Mouse (Mus musculus) thymus, adult 2 months (tissue): ENCODE data around the gene Kdm3a. TPM values are rescaled to one million over a fixed set of nuclear protein-coding genes. Genes with fewer than 3 reads are reported as not detected.

ENCODE experiments used
- DNase-seq: peaks from one replicate; pipeline ENCODE4 v3.0.0; 2021
- H3K27ac ChIP-seq: fragments of 200-500 bp; 2 replicates; pipeline ENCODE4 v1.5.1; 2012; ENCODE audit warnings: low read length, control low read depth; ENCODE audit not compliant: control insufficient read depth, insufficient read depth
- H3K27me3 ChIP-seq: fragments of 200-500 bp; 2 replicates; pipeline ENCODE4 v1.6.1; 2012; ENCODE audit warnings: mild to moderate bottlenecking, low read length, moderate library complexity, mixed read lengths; ENCODE audit not compliant: control insufficient read depth, insufficient read depth
- H3K36me3 ChIP-seq: fragments of 200-500 bp; 2 replicates; pipeline ENCODE4 v1.6.1; 2012; ENCODE audit warnings: mild to moderate bottlenecking, low read length, moderate library complexity; ENCODE audit not compliant: control insufficient read depth, insufficient read depth
- H3K4me1 ChIP-seq: fragments of 200-500 bp; replicated peaks from 2 replicates; pipeline ENCODE4 v1.6.1; 2012; ENCODE audit warnings: low read length; ENCODE audit not compliant: control insufficient read depth, insufficient read depth
- H3K4me3 ChIP-seq: fragments of 200-500 bp; 2 replicates; pipeline ENCODE4 v1.5.1; 2012; ENCODE audit warnings: mild to moderate bottlenecking, low read length, control low read depth, moderate library complexity; ENCODE audit not compliant: control insufficient read depth, insufficient read depth
- CTCF ChIP-seq: fragments of 200-500 bp; IDR thresholded peaks from 2 replicates; pipeline ENCODE4 v1.5.1; 2012; ENCODE audit warnings: mild to moderate bottlenecking, control low read depth, low read length, moderate library complexity, borderline replicate concordance; ENCODE audit not compliant: control insufficient read depth, poor library complexity, insufficient read depth; ENCODE audit errors: extremely low read depth
- POLR2A ChIP-seq: fragments of 200-500 bp; IDR thresholded peaks from 2 replicates; pipeline ENCODE4 v1.6.1; 2012; ENCODE audit warnings: mild to moderate bottlenecking, low read length, control low read depth, moderate library complexity; ENCODE audit not compliant: control insufficient read depth, poor library complexity, insufficient read depth; ENCODE audit errors: extremely low read depth
- WGBS: fragments of 180-500 bp; shearing (Covaris S2); methylation state at CpG from one replicate; pipeline ENCODE4 v1.1.7; 2018; 5-methylcytosine and 5-hydroxymethylcytosine counted together
- polyA plus RNA-seq: library from polyadenylated mRNA; depleted of rRNA; stranded (reverse); fragments of >200 nt; gene quantifications from 2 replicates; pipeline ENCODE4 v1.2.3, GENCODE M21; 2012

Kdm3a gene
- polyA plus RNA-seq, 1 experiment: 43.5 TPM

GRCm38 (mm10) chr6:71621551-71621950 lies 11.2 kb downstream of the Kdm3a start:
- no peak for DNase-seq
- WGBS: over 99% methylated on average over 5 of the region's 5 CpGs
- H3K36me3 ChIP-seq: peaks cover 95% of the 10 kb centered on the region

DNA sequence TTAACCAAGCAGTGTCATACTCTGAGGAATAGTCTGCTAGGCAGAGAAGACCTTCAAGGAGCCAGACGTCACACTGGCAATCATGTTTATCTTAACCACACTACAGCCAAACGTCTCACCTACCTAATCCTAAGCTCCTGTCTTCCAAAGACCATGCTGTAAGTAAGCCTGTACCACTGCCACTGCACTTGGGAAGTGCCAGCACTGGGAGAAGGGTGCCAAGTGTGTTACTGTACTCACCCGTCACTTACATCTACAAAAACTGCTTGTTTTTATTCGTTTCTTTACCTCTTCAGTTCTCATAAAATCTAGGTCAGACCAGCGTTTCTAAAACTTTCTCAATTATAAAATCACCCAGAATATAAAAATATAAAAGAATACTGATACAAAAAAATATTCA lies 15.8 kb downstream of the Kdm3a start:
- Histone ChIP-seq H3K36me3 (peaks cover 91% of the 10 kb centered on the region), H3K27ac (no peak overlapping the region), H3K4me1 (no peaks in the 10 kb centered on the region), H3K4me3 (no peak overlapping the region), H3K27me3 (no peaks in the 10 kb centered on the region)
- no peak for DNase-seq
- TF ChIP-seq CTCF (no peak), POLR2A (no peak)
- 91% methylated on average over 5 of the region's 5 CpGs for WGBS

More at GRCm38 (mm10) chr6:71621551-71621950, 11.2 kb downstream of the Kdm3a start:
- H3K4me1 ChIP-seq: no peaks in the 10 kb centered on the region
- no peaks in the 10 kb centered on the region for H3K27me3 ChIP-seq
- H3K27ac ChIP-seq: no peak overlapping the region
- H3K4me3 ChIP-seq: no peak overlapping the region
- no peak for TF ChIP-seq POLR2A
- TF ChIP-seq CTCF: no peak

- Histone ChIP-seq H3K36me3 (peaks cover 84% of the 10 kb centered on the region), H3K4me3 (no peak overlapping the region), H3K27ac (no peak overlapping the region), H3K4me1 (no peaks in the 10 kb centered on the region), H3K27me3 (no peaks in the 10 kb centered on the region)
- no peak for DNase-seq
- TF ChIP-seq POLR2A: no peak
- no peak for TF ChIP-seq CTCF
Observed at GRCm38 (mm10) chr6:71613225-71613624, 19.6 kb downstream of the Kdm3a start.

DNA sequence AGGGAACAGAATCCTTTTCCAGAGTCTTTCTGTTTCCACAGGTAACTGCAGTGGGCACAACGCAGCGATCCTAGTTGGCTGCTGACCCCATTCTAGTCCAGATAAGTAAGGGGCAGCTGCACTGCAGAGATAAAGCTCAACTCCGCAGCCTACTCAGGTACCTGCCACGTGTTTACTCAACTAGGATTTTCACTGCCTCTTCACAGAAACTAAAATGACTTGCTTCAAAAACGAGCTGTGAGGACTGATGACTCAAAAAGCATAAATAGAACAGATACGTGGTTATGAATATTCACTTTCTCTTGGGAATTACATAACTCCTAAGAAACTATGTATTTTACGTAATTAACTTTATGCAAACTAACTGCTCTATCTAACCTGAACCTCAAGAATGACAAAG lies 22.8 kb downstream of the Kdm3a start:
- TF ChIP-seq POLR2A (no peak), CTCF (no peak)
- 96% methylated on average over 7 of the region's 7 CpGs for WGBS
- Histone ChIP-seq H3K4me3 (no peak overlapping the region), H3K27ac (no peak overlapping the region), H3K4me1 (no peaks in the 10 kb centered on the region), H3K27me3 (no peaks in the 10 kb centered on the region), H3K36me3 (peaks cover 79% of the 10 kb centered on the region)
- no peak for DNase-seq

- H3K4me3 ChIP-seq: no peak overlapping the region
- H3K36me3 ChIP-seq: peaks cover 81% of the 10 kb centered on the region
- TF ChIP-seq CTCF: no peak
- no peak for TF ChIP-seq POLR2A
- DNase-seq: no peak
- no peaks in the 10 kb centered on the region for H3K4me1 ChIP-seq
- H3K27me3 ChIP-seq: no peaks in the 10 kb centered on the region
- no peak overlapping the region for H3K27ac ChIP-seq
Observed at GRCm38 (mm10) chr6:71608994-71609393, 23.8 kb downstream of the Kdm3a start.

DNA sequence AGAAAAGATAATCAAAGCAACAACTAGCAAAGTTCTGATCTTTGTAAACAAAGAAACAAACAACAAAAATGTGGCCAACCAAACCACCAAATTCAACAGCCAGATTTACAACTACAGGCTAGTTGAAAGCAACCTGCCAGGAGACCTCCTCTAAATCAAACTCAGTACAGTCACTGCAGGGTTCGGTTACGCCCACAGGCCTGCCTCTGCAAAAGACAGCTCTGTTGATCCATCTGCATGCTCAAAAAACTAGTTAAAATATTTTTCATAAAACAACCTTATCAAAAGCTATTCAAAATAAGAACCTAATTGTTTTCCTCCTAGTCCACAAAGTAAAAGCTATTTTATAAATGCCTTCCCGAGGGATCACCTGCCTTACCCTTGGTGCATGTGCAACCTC lies 25.0 kb downstream of the Kdm3a start:
- H3K36me3 ChIP-seq: peaks cover 81% of the 10 kb centered on the region
- H3K4me3 ChIP-seq: no peak overlapping the region
- TF ChIP-seq CTCF (no peak), POLR2A (no peak)
- no peak overlapping the region for H3K27ac ChIP-seq
- no peak for DNase-seq
- over 99% methylated on average over 3 of the region's 3 CpGs for WGBS
- H3K27me3 ChIP-seq: no peaks in the 10 kb centered on the region
- H3K4me1 ChIP-seq: no peaks in the 10 kb centered on the region

GRCm38 (mm10) chr6:71590154-71590553 lies 42.6 kb downstream of the Kdm3a start:
- WGBS: 97% methylated on average over 4 of the region's 4 CpGs
- H3K4me3 ChIP-seq: no peak overlapping the region
- TF ChIP-seq CTCF: no peak
- no peak for TF ChIP-seq POLR2A
- H3K27ac ChIP-seq: no peak overlapping the region
- H3K4me1 ChIP-seq: no peaks in the 10 kb centered on the region
- peaks cover 71% of the 10 kb centered on the region for H3K36me3 ChIP-seq
- DNase-seq: no peak
- no peaks in the 10 kb centered on the region for H3K27me3 ChIP-seq
